Mouse (Mus musculus): Measurements from ENCODE around the gene Olfr1015. TPM values are rescaled to one million over a fixed set of nuclear protein-coding genes. Genes with fewer than 3 reads are reported as not detected.

The Olfr1015 gene
- total RNA-seq (2014; fragmentation: Nextera tagmentation) (not detected in 2 replicates), total RNA-seq (2017) (not detected in 2 replicates), polyA plus RNA-seq (2012) (not detected in 2 replicates)

- Histone ChIP-seq H3K9me3 (replicated peaks) (0 out of 2 replicates have a peak, but pooled peaks cover 2% of the 10 kb centered on the region), H3K4me1 (ENCODE audit: insufficient read depth, low read depth, low read length) (no peaks in the 10 kb centered on the region), H3K4me3 (ENCODE audit: low read depth, low read length) (no peak within 1 kb of the TSS), H3K27me3 (ENCODE audit: insufficient read depth, low read length) (no peaks in the 10 kb centered on the region), H3K36me3 (replicated peaks) (no peaks in the 10 kb centered on the region)
- DNase-seq (ENCODE audit: low spot score) = no peak
- TF ChIP-seq GATA1 (IDR thresholded peaks at IDR 0.05; ENCODE audit: borderline replicate concordance, low read length) (no peak), POLR2AphosphoS5 (IDR thresholded peaks at IDR 0.05; ENCODE audit: insufficient replicate concordance, low read depth, low read length) (no peak), GATA2 (IDR thresholded peaks at IDR 0.05; ENCODE audit: borderline replicate concordance, low read depth, low read length) (no peak), TAL1 (conservative IDR thresholded peaks at IDR 0.05; ENCODE audit: low read depth, low read length) (no peak), CTCF (IDR thresholded peaks at IDR 0.05; ENCODE audit: low read depth, low read length) (no peak)
- ATAC-seq (ENCODE audit: extremely low read depth, insufficient number of reproducible peaks, low FRiP score, poor library complexity, severe bottlenecking) = no peak
Measured at GRCm38 (mm10) chr2:85781717-85782116, at the start of gene Olfr1015. TSS of gene Olfr1015 (plus strand) at chr2:85782017.

GRCm38 (mm10) chr2:85753822-85754221 lies 28.0 kb upstream of the Olfr1015 start:
- Histone ChIP-seq H3K27me3 (ENCODE audit: insufficient read depth, low read length) (no peaks in the 10 kb centered on the region), H3K4me1 (ENCODE audit: insufficient read depth, low read depth, low read length) (no peaks in the 10 kb centered on the region), H3K9me3 (replicated peaks) (peaks cover 4% of the 10 kb centered on the region; the same call in 1 of the 2 replicates), H3K4me3 (ENCODE audit: low read depth, low read length) (no peak overlapping the region), H3K36me3 (replicated peaks) (no peaks in the 10 kb centered on the region)
- TF ChIP-seq GATA1 (IDR thresholded peaks at IDR 0.05; ENCODE audit: borderline replicate concordance, low read length) (no peak), POLR2AphosphoS5 (IDR thresholded peaks at IDR 0.05; ENCODE audit: insufficient replicate concordance, low read depth, low read length) (no peak), CTCF (IDR thresholded peaks at IDR 0.05; ENCODE audit: low read depth, low read length) (no peak), GATA2 (IDR thresholded peaks at IDR 0.05; ENCODE audit: borderline replicate concordance, low read depth, low read length) (no peak)
- no peak for DNase-seq (ENCODE audit: low spot score)
- no peak for ATAC-seq (ENCODE audit: extremely low read depth, insufficient number of reproducible peaks, low FRiP score, poor library complexity, severe bottlenecking)

- no peaks in the 10 kb centered on the region for H3K36me3 ChIP-seq (replicated peaks)
- H3K9me3 ChIP-seq (replicated peaks) = peaks cover 5% of the 10 kb centered on the region; the same call in 1 of the 2 replicates
- no peak for ATAC-seq (ENCODE audit: extremely low read depth, insufficient number of reproducible peaks, low FRiP score, poor library complexity, severe bottlenecking)
- DNase-seq (ENCODE audit: low spot score) = no peak
- H3K4me3 ChIP-seq (ENCODE audit: low read depth, low read length) = no peak within 1 kb of the TSS
- TF ChIP-seq POLR2AphosphoS5 (IDR thresholded peaks at IDR 0.05; ENCODE audit: insufficient replicate concordance, low read depth, low read length) (no peak), GATA1 (IDR thresholded peaks at IDR 0.05; ENCODE audit: borderline replicate concordance, low read length) (no peak), CTCF (IDR thresholded peaks at IDR 0.05; ENCODE audit: low read depth, low read length) (no peak), GATA2 (IDR thresholded peaks at IDR 0.05; ENCODE audit: borderline replicate concordance, low read depth, low read length) (no peak), TAL1 (conservative IDR thresholded peaks at IDR 0.05; ENCODE audit: low read depth, low read length) (no peak)
- no peaks in the 10 kb centered on the region for H3K4me1 ChIP-seq (ENCODE audit: insufficient read depth, low read depth, low read length)
- no peaks in the 10 kb centered on the region for H3K27me3 ChIP-seq (ENCODE audit: insufficient read depth, low read length)
Measured at GRCm38 (mm10) chr2:85762666-85763065, 19.2 kb upstream of the Olfr1015 start, which contains the start of gene Olfr1012. TSS of gene Olfr1012 (minus strand) at chr2:85762766.

- Histone ChIP-seq H3K4me3 (ENCODE audit: low read depth, low read length) (no peak within 1 kb of the TSS), H3K27me3 (ENCODE audit: insufficient read depth, low read length) (no peaks in the 10 kb centered on the region), H3K4me1 (ENCODE audit: insufficient read depth, low read depth, low read length) (no peaks in the 10 kb centered on the region), H3K36me3 (replicated peaks) (no peaks in the 10 kb centered on the region), H3K9me3 (replicated peaks) (0 out of 2 replicates have a peak, but pooled peaks cover 2% of the 10 kb centered on the region)
- ATAC-seq (ENCODE audit: extremely low read depth, insufficient number of reproducible peaks, low FRiP score, poor library complexity, severe bottlenecking) (no peak), DNase-seq (ENCODE audit: low spot score) (no peak)
- TF ChIP-seq TAL1 (conservative IDR thresholded peaks at IDR 0.05; ENCODE audit: low read depth, low read length) (no peak), POLR2AphosphoS5 (IDR thresholded peaks at IDR 0.05; ENCODE audit: insufficient replicate concordance, low read depth, low read length) (no peak), GATA1 (IDR thresholded peaks at IDR 0.05; ENCODE audit: borderline replicate concordance, low read length) (no peak), CTCF (IDR thresholded peaks at IDR 0.05; ENCODE audit: low read depth, low read length) (no peak), GATA2 (IDR thresholded peaks at IDR 0.05; ENCODE audit: borderline replicate concordance, low read depth, low read length) (no peak)
Measured at GRCm38 (mm10) chr2:85766798-85767197, 15.0 kb upstream of the Olfr1015 start, which contains the start of gene Olfr1013. TSS of gene Olfr1013 (plus strand) at chr2:85767098.

GRCm38 (mm10) chr2:85772413-85772812 lies 9.4 kb upstream of the Olfr1015 start, which contains the start of gene Olfr1014:
TSS of gene Olfr1014 (plus strand) at chr2:85772713.
- Histone ChIP-seq H3K4me1 (ENCODE audit: insufficient read depth, low read depth, low read length) (no peaks in the 10 kb centered on the region), H3K9me3 (replicated peaks) (no peaks in the 10 kb centered on the region), H3K27me3 (ENCODE audit: insufficient read depth, low read length) (no peaks in the 10 kb centered on the region), H3K36me3 (replicated peaks) (no peaks in the 10 kb centered on the region), H3K4me3 (ENCODE audit: low read depth, low read length) (no peak within 1 kb of the TSS)
- ATAC-seq (ENCODE audit: extremely low read depth, insufficient number of reproducible peaks, low FRiP score, poor library complexity, severe bottlenecking) (no peak), DNase-seq (ENCODE audit: low spot score) (no peak)
- TF ChIP-seq GATA1 (IDR thresholded peaks at IDR 0.05; ENCODE audit: borderline replicate concordance, low read length) = no peak
- no peak for TF ChIP-seq GATA2 (IDR thresholded peaks at IDR 0.05; ENCODE audit: borderline replicate concordance, low read depth, low read length)
- TF ChIP-seq CTCF (IDR thresholded peaks at IDR 0.05; ENCODE audit: low read depth, low read length) = no peak
- TF ChIP-seq TAL1 (conservative IDR thresholded peaks at IDR 0.05; ENCODE audit: low read depth, low read length) = no peak
- TF ChIP-seq POLR2AphosphoS5 (IDR thresholded peaks at IDR 0.05; ENCODE audit: insufficient replicate concordance, low read depth, low read length) = no peak

GRCm38 (mm10) chr2:85792331-85792730 lies 10.5 kb downstream of the Olfr1015 start:
- Histone ChIP-seq H3K27me3 (ENCODE audit: insufficient read depth, low read length) (no peaks in the 10 kb centered on the region), H3K4me1 (ENCODE audit: insufficient read depth, low read depth, low read length) (no peaks in the 10 kb centered on the region), H3K36me3 (replicated peaks) (no peaks in the 10 kb centered on the region), H3K4me3 (ENCODE audit: low read depth, low read length) (no peak overlapping the region), H3K9me3 (replicated peaks) (no peaks in the 10 kb centered on the region)
- DNase-seq (ENCODE audit: low spot score) = no peak
- no peak for ATAC-seq (ENCODE audit: extremely low read depth, insufficient number of reproducible peaks, low FRiP score, poor library complexity, severe bottlenecking)
- TF ChIP-seq GATA1 (IDR thresholded peaks at IDR 0.05; ENCODE audit: borderline replicate concordance, low read length) = no peak
- TF ChIP-seq POLR2AphosphoS5 (IDR thresholded peaks at IDR 0.05; ENCODE audit: insufficient replicate concordance, low read depth, low read length) = no peak
- TF ChIP-seq CTCF (IDR thresholded peaks at IDR 0.05; ENCODE audit: low read depth, low read length) = no peak
- TF ChIP-seq TAL1 (conservative IDR thresholded peaks at IDR 0.05; ENCODE audit: low read depth, low read length) = no peak
- TF ChIP-seq GATA2 (IDR thresholded peaks at IDR 0.05; ENCODE audit: borderline replicate concordance, low read depth, low read length) = no peak

Measured in G1E (cell line).